Mouse (Mus musculus): ENCODE results near the gene Csf3.

The Csf3 gene

GRCm38 (mm10) chr11:98701213-98701670, at the start of gene Csf3:
Csf3 (plus strand) TSS chr11:98701263.
- no peak for DNase-seq (ENCODE audit: low read depth, low spot score)

DNA sequence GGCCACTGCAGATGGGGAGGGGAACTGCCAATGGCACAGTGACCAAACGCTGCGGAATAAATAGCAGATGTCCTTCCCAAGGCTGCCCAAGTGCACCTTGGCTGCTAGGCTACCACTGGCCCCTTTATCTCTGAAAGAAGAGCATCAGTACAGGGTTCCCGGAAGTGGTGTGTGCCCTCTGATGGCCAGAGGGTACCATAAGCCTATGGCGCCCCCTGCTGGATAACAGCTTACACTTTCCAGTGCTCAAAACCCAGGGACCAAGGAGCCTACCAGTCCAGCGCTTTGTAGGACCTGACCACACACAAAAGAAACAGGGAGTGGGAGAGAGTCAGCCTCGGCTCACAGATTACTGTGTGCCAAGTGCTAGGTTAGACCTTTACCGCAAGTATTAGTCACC, 46.0 kb upstream of the Csf3 start:
- DNase-seq (ENCODE audit: low read depth, low spot score), result peak; percentile 79

DNA sequence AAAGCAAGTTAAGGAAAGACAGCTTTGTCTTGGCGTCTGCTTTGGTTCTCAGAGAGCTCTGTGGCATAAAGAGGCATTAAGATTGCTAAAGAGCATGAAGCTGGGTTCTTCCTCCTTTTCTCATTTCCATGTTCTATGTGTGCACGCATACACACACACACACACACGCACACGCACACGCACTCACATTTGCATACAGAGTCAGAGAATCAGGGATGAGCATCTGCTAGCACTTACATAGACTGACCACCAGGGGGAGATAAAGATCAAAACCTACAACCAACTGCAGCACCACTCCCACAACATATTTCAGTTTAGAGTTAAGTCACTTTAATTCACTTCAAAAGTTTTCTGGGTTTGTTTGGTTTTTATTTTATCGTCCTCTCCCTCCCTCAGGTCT, 40.5 kb upstream of the Csf3 start:
- peak; percentile 75 for DNase-seq (ENCODE audit: low read depth, low spot score)

DNA sequence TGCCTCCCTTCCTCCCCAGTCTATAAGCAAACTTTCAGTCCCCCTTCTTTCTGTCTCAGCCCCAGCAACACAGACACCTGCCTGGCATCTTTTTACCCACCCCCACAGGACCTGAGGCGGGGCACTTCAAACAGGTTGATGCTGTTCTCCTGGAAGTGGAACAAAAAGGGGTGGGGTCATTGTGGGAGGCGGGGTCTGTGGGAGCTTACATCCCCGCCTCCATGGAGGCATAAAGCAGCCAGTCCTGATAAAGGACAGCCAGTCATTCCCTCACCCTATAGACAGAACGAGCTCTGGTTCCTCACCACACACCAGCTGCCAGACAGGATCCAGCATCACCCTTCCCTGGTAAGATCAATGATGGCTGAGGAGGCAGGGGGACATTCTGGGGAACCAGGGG, 37.0 kb upstream of the Csf3 start, which contains the start of gene Gsdma:
Gsdma (plus strand) TSS at position 261 of the 400 bp plus-strand sequence.
- peak; percentile 76 for DNase-seq (ENCODE audit: low read depth, low spot score)

DNA sequence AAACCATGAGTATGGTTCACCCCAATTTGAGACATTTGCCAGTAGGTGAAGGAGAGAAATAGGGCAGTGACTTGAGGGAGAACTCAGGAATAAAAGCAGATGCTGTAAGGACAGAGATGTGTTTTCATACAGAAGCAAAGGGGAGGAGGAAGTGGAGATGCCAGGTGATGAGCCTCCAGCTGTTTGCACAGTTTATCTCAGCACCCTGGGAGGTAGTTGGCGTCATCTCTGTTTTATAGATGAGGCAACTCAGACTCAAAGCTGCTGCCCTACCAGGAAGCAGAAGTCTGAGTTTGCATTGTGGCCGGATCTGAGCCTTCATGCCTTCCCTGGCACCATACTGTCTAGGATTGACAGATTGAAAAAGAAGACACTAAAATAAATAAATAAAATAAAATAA, 32.1 kb upstream of the Csf3 start:
- no peak for DNase-seq (ENCODE audit: low read depth, low spot score)

DNA sequence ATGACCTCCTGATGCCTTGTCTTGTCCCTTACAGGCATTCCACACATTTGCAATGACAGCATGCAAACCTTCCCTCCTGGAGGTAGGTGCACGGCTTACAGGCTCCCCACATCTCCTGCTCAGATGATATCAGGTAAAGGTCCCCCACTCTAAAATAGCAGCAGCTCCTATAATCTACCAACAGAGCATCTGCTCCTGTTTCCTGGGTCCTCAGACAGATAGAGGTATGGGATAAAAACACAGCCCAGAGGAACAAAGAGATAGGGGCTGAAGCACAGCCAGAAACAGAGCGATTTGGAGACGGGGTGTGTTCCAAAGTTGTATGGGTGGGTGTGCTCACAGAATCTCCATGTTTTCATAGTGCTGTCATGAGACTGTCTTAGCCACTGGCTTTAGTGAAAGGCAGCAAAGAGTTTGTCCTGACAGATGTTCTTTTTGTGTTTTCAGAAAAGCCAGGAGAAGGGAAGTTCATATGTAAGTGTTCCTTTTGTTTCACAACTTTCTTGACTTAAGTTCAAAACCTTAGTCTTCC, 29.7 kb upstream of the Csf3 start:
- DNase-seq (ENCODE audit: low read depth, low spot score), result no peak

- DNase-seq (ENCODE audit: low read depth, low spot score), result no peak
These were observed 29.2 kb upstream of the Csf3 start for GRCm38 (mm10) chr11:98671857-98672256.

DNA sequence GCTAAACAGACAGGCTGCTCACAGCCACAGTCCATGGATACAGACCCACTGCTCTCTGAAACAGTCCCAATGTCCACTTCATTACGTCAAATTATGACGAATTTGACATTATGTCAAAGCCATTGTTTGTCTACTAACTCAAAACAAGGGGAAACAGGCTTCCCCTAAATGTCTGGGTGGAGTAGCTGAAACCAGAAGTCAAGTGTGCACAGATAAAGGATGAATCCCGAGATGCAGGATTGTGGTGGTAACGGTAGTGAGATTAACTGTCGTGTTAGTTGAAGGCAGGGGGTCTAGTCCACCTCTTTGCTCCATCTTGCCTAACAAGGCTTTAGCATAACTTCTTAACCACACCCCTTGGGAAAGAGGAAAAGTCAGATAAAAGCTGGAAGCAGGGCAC, 28.6 kb upstream of the Csf3 start:
- DNase-seq (ENCODE audit: low read depth, low spot score), result no peak

DNA sequence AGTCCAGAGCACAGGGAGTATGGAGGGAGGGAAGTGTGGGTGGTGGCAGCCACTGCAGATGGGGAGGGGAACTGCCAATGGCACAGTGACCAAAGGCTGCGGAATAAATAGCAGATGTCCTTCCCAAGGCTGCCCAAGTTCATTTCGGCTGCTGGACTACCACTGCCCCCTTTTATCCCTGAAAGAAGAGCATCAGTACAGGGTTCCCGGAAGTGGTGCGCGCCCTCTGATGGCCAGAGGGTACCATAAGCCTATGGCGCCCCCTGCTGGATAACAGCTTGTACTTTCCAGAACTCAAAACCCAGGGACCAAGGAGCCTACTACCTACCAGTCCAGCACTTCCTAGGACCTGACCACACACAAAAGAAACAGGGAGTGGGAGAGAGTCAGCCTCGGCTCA, 27.9 kb upstream of the Csf3 start:
- peak; percentile 70 for DNase-seq (ENCODE audit: low read depth, low spot score)

DNA sequence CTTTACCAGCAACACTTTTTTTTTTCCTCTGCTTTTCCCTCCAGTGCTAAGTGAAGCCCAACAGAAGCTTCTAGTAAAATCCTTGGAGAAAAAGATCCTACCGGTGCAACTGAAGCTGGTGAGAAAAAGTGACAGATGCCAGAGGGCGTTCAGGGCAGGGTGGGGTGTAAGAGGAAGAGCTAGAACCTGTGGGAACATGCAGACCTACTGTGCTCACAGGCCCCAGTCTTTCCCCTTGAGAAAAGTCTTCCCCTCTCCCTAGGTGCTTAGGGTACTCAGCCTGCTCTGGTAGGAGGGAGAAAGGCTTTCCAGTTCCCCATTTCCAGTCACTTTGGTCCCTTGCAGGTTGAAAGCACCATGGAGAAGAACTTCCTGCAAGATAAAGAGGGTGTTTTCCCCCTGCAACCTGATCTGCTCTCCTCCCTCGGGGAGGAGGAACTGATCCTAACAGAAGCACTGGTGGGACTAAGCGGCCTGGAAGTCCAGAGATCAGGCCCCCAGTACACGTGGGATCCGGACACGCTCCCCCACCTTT, 25.2 kb upstream of the Csf3 start:
- no peak for DNase-seq (ENCODE audit: low read depth, low spot score)

- DNase-seq (ENCODE audit: low read depth, low spot score), result no peak
These were observed 21.0 kb upstream of the Csf3 start for GRCm38 (mm10) chr11:98680023-98680422.

- DNase-seq (ENCODE audit: low read depth, low spot score), result peak; percentile 91
These were observed 20.5 kb upstream of the Csf3 start for GRCm38 (mm10) chr11:98680595-98680994.

DNA sequence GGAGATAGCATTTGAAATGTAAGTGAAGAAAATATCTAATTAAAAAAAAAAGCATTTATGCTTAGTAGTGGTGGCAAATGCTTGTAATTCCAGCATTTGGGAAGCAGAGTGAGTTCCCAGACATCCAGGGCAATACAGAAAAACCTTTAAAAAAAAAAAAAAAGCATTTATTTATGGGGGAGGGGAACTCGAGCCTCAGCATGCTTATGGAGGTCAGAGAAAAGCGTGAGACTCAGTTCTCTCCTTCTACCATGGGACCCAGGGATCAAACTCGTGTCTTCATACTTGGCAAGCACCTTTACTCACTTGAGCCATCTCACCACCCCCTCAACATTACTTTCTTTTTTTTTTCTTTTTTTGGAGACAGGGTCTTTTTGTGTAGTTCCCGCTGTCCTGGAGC, 19.9 kb upstream of the Csf3 start:
- DNase-seq (ENCODE audit: low read depth, low spot score), result no peak

DNA sequence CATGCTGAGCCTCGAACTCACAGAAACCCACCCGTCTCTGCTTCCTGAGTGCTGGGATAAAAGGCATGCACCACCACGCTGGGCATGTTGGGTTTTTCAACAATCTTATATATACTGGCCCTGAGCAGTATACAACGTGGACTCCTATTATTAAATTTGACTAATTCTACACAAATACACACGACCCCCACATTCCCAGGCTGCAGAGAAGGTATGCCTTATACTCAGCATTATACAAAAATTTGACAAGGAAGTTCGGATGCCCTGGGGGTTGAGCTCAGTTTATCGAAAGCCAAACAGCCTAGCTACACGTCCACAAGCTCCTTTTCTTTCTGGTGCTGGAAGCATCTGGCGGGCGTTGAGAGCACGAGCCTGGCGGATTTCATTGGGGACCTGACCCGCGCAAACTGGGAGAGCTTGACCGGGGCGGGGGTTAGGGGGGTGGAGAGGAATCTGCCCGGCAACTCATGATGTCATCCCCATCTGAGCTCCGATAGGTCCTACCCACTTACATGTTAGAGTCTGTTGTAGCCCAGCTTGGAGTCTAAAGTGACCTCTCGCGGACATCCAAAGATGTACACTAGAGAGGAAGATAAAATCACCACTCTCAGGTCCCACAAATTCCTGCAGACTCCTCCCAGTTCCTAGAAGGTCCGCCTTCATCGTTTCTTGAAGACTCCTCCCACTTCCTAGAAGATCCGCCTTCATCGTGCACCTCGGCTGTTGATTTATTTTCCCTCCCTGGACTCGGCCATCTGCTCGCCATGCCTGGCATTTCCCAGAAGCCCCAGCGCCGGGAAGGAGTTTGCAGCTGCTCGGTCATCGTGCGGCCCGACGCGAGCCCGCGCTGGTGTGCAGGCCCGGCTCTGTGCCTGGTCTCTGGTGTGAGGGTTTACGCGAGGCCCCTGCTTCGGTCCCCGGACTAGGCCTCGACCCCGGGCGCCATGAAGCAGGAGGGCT, 19.0 kb upstream of the Csf3 start, which contains the start of gene Psmd3:
Psmd3 (plus strand) TSS at position 769 of the 960 bp plus-strand sequence.
- peak; percentile 99 for DNase-seq (ENCODE audit: low read depth, low spot score)

- no peak for DNase-seq (ENCODE audit: low read depth, low spot score)
These were observed 18.3 kb upstream of the Csf3 start for GRCm38 (mm10) chr11:98682811-98683210.

- no peak for DNase-seq (ENCODE audit: low read depth, low spot score)
These were observed 15.4 kb upstream of the Csf3 start for GRCm38 (mm10) chr11:98685642-98686041.

DNA sequence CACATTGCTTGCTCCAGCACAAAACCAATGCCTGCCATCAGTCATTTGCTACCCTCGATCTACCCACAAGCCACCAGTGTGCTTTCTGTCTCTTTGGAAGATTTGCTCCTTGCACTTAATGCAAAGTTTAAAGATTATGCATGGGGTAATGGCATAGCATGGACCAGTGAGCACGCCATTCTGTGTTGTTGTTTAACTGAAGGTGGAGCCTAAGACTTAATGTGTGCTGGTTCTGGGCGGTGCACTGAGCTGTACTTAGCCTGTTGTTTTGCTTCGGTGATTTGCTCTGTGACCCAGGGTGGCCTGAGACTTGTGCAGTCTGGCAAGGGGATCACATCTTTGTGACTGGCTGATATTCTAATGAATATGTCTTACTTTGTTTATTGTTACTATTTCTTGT, 14.1 kb upstream of the Csf3 start:
- DNase-seq (ENCODE audit: low read depth, low spot score), result no peak

GRCm38 (mm10) chr11:98688009-98688408, 13.1 kb upstream of the Csf3 start:
- no peak for DNase-seq (ENCODE audit: low read depth, low spot score)

DNA sequence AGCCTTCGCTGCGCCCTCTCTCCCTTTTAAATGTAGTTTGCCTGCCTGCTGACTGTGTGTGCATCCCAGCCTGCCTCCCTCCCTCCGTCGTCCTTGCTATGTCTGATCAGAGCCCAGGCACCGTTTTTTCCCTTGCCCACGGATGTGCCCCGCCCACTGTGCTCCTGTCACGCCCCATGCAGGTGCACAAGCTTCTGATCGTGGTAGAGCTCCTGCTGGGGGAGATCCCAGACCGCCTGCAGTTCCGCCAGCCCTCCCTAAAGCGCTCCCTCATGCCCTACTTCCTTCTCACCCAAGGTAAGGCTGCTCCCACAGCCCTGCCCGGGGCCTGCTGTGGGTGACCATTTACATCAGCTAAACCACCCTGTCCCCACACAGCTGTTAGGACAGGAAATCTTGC, 7.9 kb upstream of the Csf3 start:
- DNase-seq (ENCODE audit: low read depth, low spot score), result peak; percentile 90

GRCm38 (mm10) chr11:98693746-98694145, 7.3 kb upstream of the Csf3 start:
- DNase-seq (ENCODE audit: low read depth, low spot score), result peak; percentile 72

DNA sequence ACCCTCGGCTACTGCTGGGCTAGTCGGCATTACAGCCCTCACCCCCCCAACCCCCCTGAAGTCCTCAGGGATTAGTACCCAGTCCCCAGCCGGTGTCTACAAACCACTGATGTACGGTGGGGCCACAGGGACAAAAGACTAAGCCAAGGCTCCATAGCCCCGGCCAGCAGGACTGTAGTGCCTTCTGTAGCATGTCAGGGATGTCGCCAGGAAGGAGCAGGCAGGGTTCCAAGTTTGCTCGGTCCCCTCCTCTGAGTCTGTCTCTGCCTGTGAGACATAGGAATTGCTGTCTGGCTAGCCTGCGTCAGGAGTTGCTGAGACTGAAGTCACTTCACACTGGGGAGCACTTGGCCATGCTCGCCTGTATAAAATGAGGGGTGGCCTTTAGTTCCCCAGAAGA, 6.8 kb upstream of the Csf3 start:
- DNase-seq (ENCODE audit: low read depth, low spot score), result no peak

DNA sequence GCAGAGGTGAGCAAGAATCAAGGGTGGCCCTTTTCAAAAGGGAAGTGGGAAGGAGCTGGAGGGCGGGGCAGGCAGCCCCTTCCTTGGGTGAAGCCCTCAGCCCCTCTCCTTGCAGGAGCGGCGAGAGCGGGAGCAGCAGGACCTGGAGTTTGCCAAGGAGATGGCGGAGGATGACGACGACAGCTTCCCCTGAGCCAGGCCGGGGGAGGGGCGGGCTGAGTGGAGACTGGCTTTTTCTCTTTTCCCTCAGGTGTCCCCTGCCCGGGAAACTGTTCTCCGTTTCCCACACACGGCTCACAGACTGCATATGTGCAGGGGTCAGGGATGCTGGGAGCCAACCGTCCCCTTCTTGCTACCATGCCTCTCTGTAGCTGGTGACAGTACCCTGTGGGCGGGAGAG, 5.7 kb upstream of the Csf3 start:
- no peak for DNase-seq (ENCODE audit: low read depth, low spot score)

All from ZHBTc4 (cell line).